Mouse (Mus musculus) heart, adult 2 months (tissue): Measurements from ENCODE around the gene Nuak1. TPM values are rescaled to one million over a fixed set of nuclear protein-coding genes. Genes with fewer than 3 reads are reported as not detected.

ENCODE experiments used
- DNase-seq, 2 experiments: peaks; one replicate each; pipeline ENCODE4 v3.0.0; 2021
- H3K27ac ChIP-seq: fragments of 200-600 bp; 2 replicates; pipeline ENCODE4 v1.8.1; 2022
- H3K27me3 ChIP-seq: fragments of 200-500 bp; 2 replicates; pipeline ENCODE4 v1.6.1; 2012; ENCODE audit warnings: mild to moderate bottlenecking, low read length, inconsistent platforms, mixed read lengths; ENCODE audit not compliant: control insufficient read depth, insufficient read depth
- H3K36me3 ChIP-seq: fragments of 200-500 bp; 2 replicates; pipeline ENCODE4 v1.6.1; 2012; ENCODE audit warnings: low read length, inconsistent platforms; ENCODE audit not compliant: control insufficient read depth, insufficient read depth
- H3K4me1 ChIP-seq: fragments of 200-500 bp; 2 replicates; pipeline ENCODE4 v1.6.1; 2011; ENCODE audit warnings: low read length; ENCODE audit not compliant: control insufficient read depth, insufficient read depth
- H3K4me3 ChIP-seq: fragments of 200-600 bp; 2 replicates; pipeline ENCODE4 v1.8.1; 2022
- H3K79me2 ChIP-seq: fragments of 200-500 bp; replicated peaks from 2 replicates; pipeline ENCODE4 v1.6.1; 2012; ENCODE audit warnings: mild to moderate bottlenecking, inconsistent platforms, low read length, moderate library complexity, mixed read lengths; ENCODE audit not compliant: control insufficient read depth, insufficient read depth
- H3K9ac ChIP-seq: fragments of 200-500 bp; 2 replicates; pipeline ENCODE4 v1.6.1; 2012; ENCODE audit warnings: low read depth, mild to moderate bottlenecking, control low read depth, inconsistent platforms, low read length, mixed read lengths
- CTCF ChIP-seq: fragments of 200-600 bp; IDR thresholded peaks from 2 replicates; pipeline ENCODE4 v1.8.1; 2022; ENCODE audit warnings: antibody characterized with exemption, mild to moderate bottlenecking, moderate library complexity
- EP300 ChIP-seq: fragments of 200-500 bp; IDR thresholded peaks from 2 replicates; pipeline ENCODE4 v1.6.1; 2011; ENCODE audit warnings: low read depth, low read length, control low read depth; ENCODE audit not compliant: insufficient read depth
- POLR2A ChIP-seq: fragments of 200-500 bp; IDR thresholded peaks from 2 replicates; pipeline ENCODE4 v1.6.1; 2011; ENCODE audit warnings: mild to moderate bottlenecking, low read depth, low read length, control low read depth; ENCODE audit not compliant: insufficient read depth
- WGBS: fragments of 180-500 bp; shearing (Covaris S2); methylation state at CpG from one replicate; pipeline ENCODE4 v1.1.7; 2018; 5-methylcytosine and 5-hydroxymethylcytosine counted together
- intact Hi-C: fragments of 180-260 bp; cut with DNase I; formaldehyde crosslinking; loops from one replicate; pipeline ENCODE4 v1.15.1; 2025
- polyA plus RNA-seq: library from polyadenylated mRNA; depleted of rRNA; stranded (reverse); fragments of >200 nt; gene quantifications from 2 replicates; pipeline ENCODE4 v1.2.3, GENCODE M21; 2012
- total RNA-seq, 2 experiments: library from RNA; stranded (reverse); gene quantifications; 2 replicates each; pipeline ENCODE4 v1.2.3; 2021

The Nuak1 gene
- total and polyA plus RNA-seq, 3 experiments, result 15.3 to 29.0 (median 27.0) TPM

- H3K27me3 ChIP-seq, result no peaks in the 10 kb centered on the region
- H3K9ac ChIP-seq, result no peak overlapping the region
- peaks cover 16% of the 10 kb centered on the region for H3K36me3 ChIP-seq
- TF ChIP-seq POLR2A (no peak), EP300 (no peak), CTCF (no peak)
- H3K4me3 ChIP-seq, result no peak overlapping the region
- no peak overlapping the region for H3K27ac ChIP-seq
- intact Hi-C loops, result no loop called here
- 0 out of 2 replicates have a peak, but pooled peaks cover 1% of the 10 kb centered on the region for H3K79me2 ChIP-seq
- no peak for DNase-seq
- H3K4me1 ChIP-seq, result peaks cover 41% of the 10 kb centered on the region
- WGBS, result 84% methylated on average over 7 of the region's 7 CpGs
These were observed 40.2 kb downstream of the Nuak1 start for GRCm38 (mm10) chr10:84400037-84400681.

- TF ChIP-seq EP300, result 0 out of 2 replicates have a peak, but pooled peaks have one; percentile 7
- no peak; the same call in 1 of the 2 replicates for TF ChIP-seq CTCF
- Histone ChIP-seq H3K9ac (no peak overlapping the region), H3K4me3 (no peak overlapping the region), H3K36me3 (peaks cover 15% of the 10 kb centered on the region), H3K27ac (peak overlapping the region; percentile 77), H3K4me1 (peaks cover 37% of the 10 kb centered on the region), H3K79me2 (no peaks in the 10 kb centered on the region), H3K27me3 (no peaks in the 10 kb centered on the region)
- WGBS, result 37% methylated on average over 4 of the region's 4 CpGs
- intact Hi-C loops, result no loop called here
- peak in 1 of 2 experiments; percentile 71 for DNase-seq
These were observed 43.1 kb downstream of the Nuak1 start for GRCm38 (mm10) chr10:84397276-84397675.

GRCm38 (mm10) chr10:84395885-84396659 is 44.3 kb downstream of the Nuak1 start:
- DNase-seq, result peak; percentile 57 to 75
- TF ChIP-seq CTCF (no peak), EP300 (0 out of 2 replicates have a peak, but pooled peaks have one; percentile 40), POLR2A (0 out of 2 replicates have a peak, but pooled peaks have one; percentile 24)
- 41% methylated on average over 8 of the region's 8 CpGs for WGBS
- Histone ChIP-seq H3K79me2 (no peaks in the 10 kb centered on the region), H3K4me1 (peaks cover 31% of the 10 kb centered on the region), H3K9ac (peak overlapping the region; percentile 17; the same call in 1 of the 2 replicates), H3K27me3 (no peaks in the 10 kb centered on the region), H3K36me3 (peaks cover 15% of the 10 kb centered on the region), H3K4me3 (no peak overlapping the region), H3K27ac (peak overlapping the region; percentile 77)
- intact Hi-C loops, result no loop called here

- Histone ChIP-seq H3K36me3 (peaks cover 15% of the 10 kb centered on the region), H3K9ac (no peak overlapping the region), H3K4me3 (no peak overlapping the region), H3K27me3 (no peaks in the 10 kb centered on the region), H3K27ac (peak overlapping the region; percentile 77), H3K4me1 (peaks cover 33% of the 10 kb centered on the region), H3K79me2 (no peaks in the 10 kb centered on the region)
- no peak for DNase-seq
- no peak for TF ChIP-seq CTCF
- TF ChIP-seq EP300, result no peak
- TF ChIP-seq POLR2A, result no peak
- WGBS, result 58% methylated on average over 5 of the region's 5 CpGs
- intact Hi-C loops, result no loop called here
These were observed 45.1 kb downstream of the Nuak1 start for GRCm38 (mm10) chr10:84395259-84395658.

GRCm38 (mm10) chr10:84393881-84394280 is 46.5 kb downstream of the Nuak1 start:
- no peak for DNase-seq
- H3K79me2 ChIP-seq, result no peaks in the 10 kb centered on the region
- peaks cover 21% of the 10 kb centered on the region for H3K36me3 ChIP-seq
- peaks cover 37% of the 10 kb centered on the region for H3K4me1 ChIP-seq
- no peak overlapping the region for H3K9ac ChIP-seq
- intact Hi-C loops, result no loop called here
- no peak overlapping the region for H3K27ac ChIP-seq
- 78% methylated on average over 12 of the region's 12 CpGs for WGBS
- no peaks in the 10 kb centered on the region for H3K27me3 ChIP-seq
- no peak overlapping the region for H3K4me3 ChIP-seq
- TF ChIP-seq POLR2A (no peak), EP300 (no peak), CTCF (no peak)

GRCm38 (mm10) chr10:84393405-84393804 is 47.0 kb downstream of the Nuak1 start:
- no peak overlapping the region for H3K9ac ChIP-seq
- no peak overlapping the region for H3K27ac ChIP-seq
- H3K4me3 ChIP-seq, result no peak overlapping the region
- intact Hi-C loops, result no loop called here
- peaks cover 21% of the 10 kb centered on the region for H3K36me3 ChIP-seq
- peaks cover 40% of the 10 kb centered on the region for H3K4me1 ChIP-seq
- no peak for TF ChIP-seq EP300
- TF ChIP-seq CTCF, result no peak
- TF ChIP-seq POLR2A, result no peak
- no peak for DNase-seq
- no peaks in the 10 kb centered on the region for H3K27me3 ChIP-seq
- H3K79me2 ChIP-seq, result no peaks in the 10 kb centered on the region
- 77% methylated on average over 9 of the region's 9 CpGs for WGBS
